Mouse (Mus musculus) layer of hippocampus, postnatal 25 days (tissue): ENCODE measurements around the gene Ngdn. TPM values are rescaled to one million over a fixed set of nuclear protein-coding genes. Genes with fewer than 3 reads are reported as not detected.
A peak's percentile ranks its signal among the peaks of the same experiment; 100 is the strongest.

Experiments
- DNase-seq, 2 experiments: peaks; one replicate each; pipeline ENCODE4 v3.0.0; 2022; ENCODE audit warnings: mixed read lengths in 2 of 2, low spot score in 1 of 2; ENCODE audit errors: extremely low spot score in 1 of 2
- microRNA-seq, 2 experiments: library from miRNA; unstranded; fragments of <30 nt; microRNA quantifications; one replicate each; pipeline ENCODE4 v1.2.0; 2021
- total RNA-seq, 2 experiments: library from RNA; stranded (reverse); gene quantifications; 2 replicates each; pipeline ENCODE4 v1.2.3; 2021

Gene Ngdn
- total RNA-seq, 2 experiments from 2014 or later, result 31.4 to 31.8 TPM

- no peak for DNase-seq
Observed at GRCm38 (mm10) chr14:55065391-55065790, 50.1 kb downstream of the Ngdn start.

GRCm38 (mm10) chr14:55066042-55066441, 50.8 kb downstream of the Ngdn start:
- DNase-seq, result peak in 1 of 2 experiments; percentile 40

- no peak for DNase-seq
Observed at GRCm38 (mm10) chr14:55071756-55072155, 56.5 kb downstream of the Ngdn start.

Small RNA genes lying within 50 kb of the gene (microRNA-seq; reads per million reads assigned to microRNA genes)
- gene Mir208b, result 0.20 to 3.9 reads per million in 2 experiments

Other genes with a start within 250 kb of the Ngdn start
- gene Slc7a8, start 233.5 kb upstream of the Ngdn start, total RNA-seq, result 10 to 100 TPM; 54.3 to 61.2 TPM
- gene Rnf212b, start 201.3 kb upstream of the Ngdn start, total RNA-seq, result not detected
- 10 to 100 TPM; 21.9 to 23.6 TPM for gene Homez, start 144.5 kb upstream of the Ngdn start, total RNA-seq
- 10 to 100 TPM; 19.4 to 22.6 TPM for gene Ppp1r3e, start 137.9 kb upstream of the Ngdn start, total RNA-seq
- 100 to 1,000 TPM; 108 to 117 TPM for gene Bcl2l2, start 132.1 kb upstream of the Ngdn start, total RNA-seq
- gene Gm20521, start 132.0 kb upstream of the Ngdn start, total RNA-seq, result 10 to 100 TPM in 1 of 2 experiments, 1 to 10 TPM in 1; 3.1 to 13.8 TPM
- 100 to 1,000 TPM; 193 to 262 TPM for gene Pabpn1, start 123.0 kb upstream of the Ngdn start, total RNA-seq
- 100 to 1,000 TPM; 715 to 737 TPM for gene Slc22a17, start 102.3 kb upstream of the Ngdn start, total RNA-seq
- 10 to 100 TPM; 11.0 to 12.7 TPM for gene Efs, start 89.3 kb upstream of the Ngdn start, total RNA-seq
- gene Il25, start 82.8 kb upstream of the Ngdn start, total RNA-seq, result under 1 TPM in 1 of 2 experiments, not detected in 1; 0.59 TPM
- 10 to 100 TPM; 75.4 to 89.3 TPM for gene Cmtm5, start 79.2 kb upstream of the Ngdn start, total RNA-seq
- gene Myh6, start 48.5 kb upstream of the Ngdn start, total RNA-seq, result 1 to 10 TPM; 1.4 to 4.8 TPM
- gene Gm17428, start 38.5 kb upstream of the Ngdn start, total RNA-seq, result not detected
- gene Myh7, start 20.8 kb upstream of the Ngdn start, total RNA-seq, result 10 to 100 TPM in 1 of 2 experiments, 1 to 10 TPM in 1; 7.8 to 10.3 TPM
- 10 to 100 TPM; 37.8 to 63.0 TPM for gene Zfhx2, start 76.9 kb downstream of the Ngdn start, total RNA-seq
- gene Thtpa, start 79.3 kb downstream of the Ngdn start, total RNA-seq, result 10 to 100 TPM; 21.9 to 22.9 TPM
- gene Ap1g2, start 91.1 kb downstream of the Ngdn start, total RNA-seq, result 10 to 100 TPM; 15.7 to 19.4 TPM
- gene Jph4, start 101.5 kb downstream of the Ngdn start, total RNA-seq, result 100 to 1,000 TPM; 422 to 463 TPM
- gene Dhrs2, start 206.6 kb downstream of the Ngdn start, total RNA-seq, result not detected